Mouse (Mus musculus) kidney, embryonic 16.5 days (tissue): Measurements from ENCODE around the gene Cramp1l. TPM values are rescaled to one million over a fixed set of nuclear protein-coding genes. Genes with fewer than 3 reads are reported as not detected.
A peak's percentile ranks its signal among the peaks of the same experiment; 100 is the strongest.

Source experiments
- ATAC-seq: fragments of 200-750 bp; cut with Nextera tagmentation; 2 replicates; pipeline ENCODE4 v1.8.0; 2017; ENCODE audit warnings: moderate TSS enrichment; ENCODE audit not compliant: low FRiP score, low TSS enrichment
- H3K27ac ChIP-seq: fragments of 300-500 bp; sonication (generic); 2 replicates; pipeline ENCODE4 v1.5.1; 2014; ENCODE audit warnings: low read length
- H3K27me3 ChIP-seq: fragments of 300-500 bp; sonication (generic); 2 replicates; pipeline ENCODE4 v1.6.1; 2014; ENCODE audit warnings: low read length, control low read depth, mixed read lengths; ENCODE audit not compliant: insufficient read depth
- H3K36me3 ChIP-seq: fragments of 300-500 bp; sonication (generic); 2 replicates; pipeline ENCODE4 v1.6.1; 2014; ENCODE audit warnings: low read length, control low read depth, mixed read lengths; ENCODE audit not compliant: insufficient read depth
- H3K4me1 ChIP-seq: fragments of 300-500 bp; sonication (generic); 2 replicates; pipeline ENCODE4 v1.6.1; 2014; ENCODE audit warnings: low read length, control low read depth, mixed read lengths; ENCODE audit not compliant: insufficient read depth
- H3K4me2 ChIP-seq: fragments of 300-500 bp; sonication (generic); replicated peaks from 2 replicates; pipeline ENCODE4 v1.6.1; 2014; ENCODE audit warnings: low read depth, low read length
- H3K4me3 ChIP-seq: fragments of 300-500 bp; sonication (generic); 2 replicates; pipeline ENCODE4 v1.5.1; 2014; ENCODE audit warnings: mild to moderate bottlenecking, low read length
- H3K9ac ChIP-seq: fragments of 300-500 bp; sonication (generic); replicated peaks from 2 replicates; pipeline ENCODE4 v1.6.1; 2014; ENCODE audit warnings: low read length
- H3K9me3 ChIP-seq: fragments of 300-500 bp; sonication (generic); 2 replicates; pipeline ENCODE4 v1.6.1; 2016; ENCODE audit warnings: low read length, control low read depth
- WGBS: fragments of 180-500 bp; shearing (Covaris S2); extraction: QIAGEN DNeasy Blood & Tissue Kit; methylation state at CpG from one replicate; pipeline ENCODE4 v1.1.7; 2014; 5-methylcytosine and 5-hydroxymethylcytosine counted together
- polyA plus RNA-seq: library from polyadenylated mRNA; unstranded; fragments of >200 nt; fragmentation: Nextera tagmentation; extraction: Ambion mirVana; gene quantifications from 2 replicates; pipeline ENCODE4 v1.2.1, GENCODE M21; 2015

Cramp1l gene
- 5.4 and 6.6 TPM in 2 replicates for polyA plus RNA-seq

GRCm38 (mm10) chr17:25015655-25016291, at the start of gene Cramp1l, which contains the start of gene Ift140:
Gene Cramp1l (minus strand): TSS chr17:25015788.
Gene Ift140 (plus strand): TSS chr17:25016085.
- ATAC-seq = peak; percentile 99
- Histone ChIP-seq H3K27me3 (no peaks in the 10 kb centered on the region), H3K4me1 (peaks cover 19% of the 10 kb centered on the region), H3K9ac (peak within 1 kb of the TSS; percentile 95), H3K36me3 (peaks cover 16% of the 10 kb centered on the region; the same call in 1 of the 2 replicates), H3K9me3 (no peaks in the 10 kb centered on the region), H3K27ac (peak within 1 kb of the TSS; percentile 91), H3K4me2 (peak within 1 kb of the TSS; percentile 87), H3K4me3 (peak within 1 kb of the TSS; percentile 100)
- under 1% methylated on average over 62 of the region's 62 CpGs for WGBS

- Histone ChIP-seq H3K9ac (no peak overlapping the region), H3K4me3 (no peak overlapping the region), H3K27me3 (no peaks in the 10 kb centered on the region), H3K4me1 (peaks cover 10% of the 10 kb centered on the region; the same call in 1 of the 2 replicates), H3K9me3 (no peaks in the 10 kb centered on the region), H3K36me3 (peaks cover 17% of the 10 kb centered on the region), H3K27ac (peak overlapping the region; percentile 73; the same call in 1 of the 2 replicates), H3K4me2 (no peak overlapping the region)
- WGBS = 72% methylated on average over 3 of the region's 3 CpGs
- no peak for ATAC-seq
Observed at GRCm38 (mm10) chr17:25065189-25065588, 49.6 kb upstream of the Cramp1l start.

- H3K4me2 ChIP-seq = no peak overlapping the region; the same call in 1 of the 2 replicates
- no peak overlapping the region for H3K4me3 ChIP-seq
- no peak overlapping the region for H3K9ac ChIP-seq
- WGBS = 51% methylated on average over 9 of the region's 9 CpGs
- H3K27ac ChIP-seq = peak overlapping the region; percentile 83
- no peaks in the 10 kb centered on the region for H3K27me3 ChIP-seq
- H3K9me3 ChIP-seq = no peaks in the 10 kb centered on the region
- peak; percentile 76 for ATAC-seq
- peaks cover 17% of the 10 kb centered on the region for H3K36me3 ChIP-seq
- H3K4me1 ChIP-seq = peaks cover 10% of the 10 kb centered on the region; the same call in 1 of the 2 replicates
Observed at GRCm38 (mm10) chr17:25064351-25064750, 48.8 kb upstream of the Cramp1l start.

- Histone ChIP-seq H3K27ac (peak overlapping the region; percentile 83), H3K4me3 (no peak overlapping the region), H3K27me3 (no peaks in the 10 kb centered on the region), H3K4me2 (no peak overlapping the region; the same call in 1 of the 2 replicates), H3K4me1 (peaks cover 10% of the 10 kb centered on the region; the same call in 1 of the 2 replicates), H3K36me3 (peaks cover 16% of the 10 kb centered on the region), H3K9ac (no peak overlapping the region), H3K9me3 (no peaks in the 10 kb centered on the region)
- ATAC-seq = 0 out of 2 replicates have a peak, but pooled peaks have one; percentile 47
- WGBS = 77% methylated on average over 12 of the region's 12 CpGs
Observed at GRCm38 (mm10) chr17:25063872-25064271, 48.3 kb upstream of the Cramp1l start.

- no peak overlapping the region for H3K4me2 ChIP-seq
- no peak for ATAC-seq
- no peaks in the 10 kb centered on the region for H3K9me3 ChIP-seq
- H3K36me3 ChIP-seq = peaks cover 22% of the 10 kb centered on the region
- no peak overlapping the region for H3K9ac ChIP-seq
- H3K4me3 ChIP-seq = no peak overlapping the region
- peaks cover 10% of the 10 kb centered on the region; the same call in 1 of the 2 replicates for H3K4me1 ChIP-seq
- H3K27ac ChIP-seq = peak overlapping the region; percentile 83; the same call in 1 of the 2 replicates
- H3K27me3 ChIP-seq = no peaks in the 10 kb centered on the region
- WGBS = 78% methylated on average over 4 of the region's 4 CpGs
Observed at GRCm38 (mm10) chr17:25063261-25063660, 47.7 kb upstream of the Cramp1l start.

GRCm38 (mm10) chr17:25057041-25057440, 41.5 kb upstream of the Cramp1l start:
- no peaks in the 10 kb centered on the region for H3K9me3 ChIP-seq
- H3K4me2 ChIP-seq = no peak overlapping the region
- H3K27me3 ChIP-seq = no peaks in the 10 kb centered on the region
- H3K36me3 ChIP-seq = peaks cover 48% of the 10 kb centered on the region
- H3K4me1 ChIP-seq = no peaks in the 10 kb centered on the region
- no peak overlapping the region for H3K27ac ChIP-seq
- H3K9ac ChIP-seq = no peak overlapping the region
- no peak for ATAC-seq
- 90% methylated on average over 6 of the region's 6 CpGs for whole genome bisulfite sequencing
- no peak overlapping the region for H3K4me3 ChIP-seq

- no peaks in the 10 kb centered on the region for H3K27me3 ChIP-seq
- no peak for ATAC-seq
- no peak overlapping the region for H3K27ac ChIP-seq
- H3K4me1 ChIP-seq = no peaks in the 10 kb centered on the region
- no peak overlapping the region for H3K4me2 ChIP-seq
- no peak overlapping the region for H3K4me3 ChIP-seq
- H3K9ac ChIP-seq = no peak overlapping the region
- no peaks in the 10 kb centered on the region for H3K9me3 ChIP-seq
- WGBS = 83% methylated on average over 9 of the region's 9 CpGs
- H3K36me3 ChIP-seq = peaks cover 40% of the 10 kb centered on the region
Observed at GRCm38 (mm10) chr17:25053274-25053673, 37.7 kb upstream of the Cramp1l start.

- no peaks in the 10 kb centered on the region for H3K27me3 ChIP-seq
- WGBS = 86% methylated on average over 5 of the region's 6 CpGs
- no peak overlapping the region for H3K27ac ChIP-seq
- no peak overlapping the region for H3K4me2 ChIP-seq
- ATAC-seq = no peak
- no peaks in the 10 kb centered on the region for H3K4me1 ChIP-seq
- peaks cover 14% of the 10 kb centered on the region for H3K36me3 ChIP-seq
- no peak overlapping the region for H3K9ac ChIP-seq
- H3K9me3 ChIP-seq = no peaks in the 10 kb centered on the region
- H3K4me3 ChIP-seq = no peak overlapping the region
Observed at GRCm38 (mm10) chr17:25047143-25047542, 31.6 kb upstream of the Cramp1l start.

GRCm38 (mm10) chr17:25045281-25045680, 29.7 kb upstream of the Cramp1l start:
- no peak for ATAC-seq
- WGBS = 85% methylated on average over 4 of the region's 4 CpGs
- Histone ChIP-seq H3K9ac (no peak overlapping the region), H3K4me2 (no peak overlapping the region), H3K4me1 (no peaks in the 10 kb centered on the region), H3K4me3 (no peak overlapping the region), H3K27ac (no peak overlapping the region), H3K27me3 (no peaks in the 10 kb centered on the region), H3K36me3 (peaks cover 8% of the 10 kb centered on the region; the same call in 1 of the 2 replicates), H3K9me3 (no peaks in the 10 kb centered on the region)

GRCm38 (mm10) chr17:25044879-25045278, 29.3 kb upstream of the Cramp1l start:
- H3K36me3 ChIP-seq = peaks cover 8% of the 10 kb centered on the region; the same call in 1 of the 2 replicates
- no peaks in the 10 kb centered on the region for H3K27me3 ChIP-seq
- ATAC-seq = no peak
- H3K9ac ChIP-seq = no peak overlapping the region
- H3K4me1 ChIP-seq = no peaks in the 10 kb centered on the region
- H3K9me3 ChIP-seq = no peaks in the 10 kb centered on the region
- no peak overlapping the region; the same call in 1 of the 2 replicates for H3K27ac ChIP-seq
- H3K4me2 ChIP-seq = no peak overlapping the region
- 68% methylated on average over 7 of the region's 7 CpGs for WGBS
- H3K4me3 ChIP-seq = no peak overlapping the region
